Mouse (Mus musculus): Measurements from ENCODE around the gene Aph1c. TPM values are rescaled to one million over a fixed set of nuclear protein-coding genes. Genes with fewer than 3 reads are reported as not detected.

Aph1c gene
- polyA plus RNA-seq, 1 experiment from 2014 or later: 3.0 TPM

- DNase-seq (ENCODE audit: low spot score) (no peak), ATAC-seq (ENCODE audit: low FRiP score, low TSS enrichment) (no peak)
- H3K4me3 ChIP-seq (ENCODE audit: low read depth, low read length): no peak overlapping the region
- TF ChIP-seq CTCF (IDR thresholded peaks at IDR 0.05; ENCODE audit: low read depth) (no peak), EP300 (optimal IDR thresholded peaks at IDR 0.05) (no peak)
- 62% methylated on average over 6 of the region's 6 CpGs for WGBS
- no peaks in the 10 kb centered on the region for H3K27me3 ChIP-seq (ENCODE audit: control insufficient read depth, insufficient read depth, low read length)
- no peak overlapping the region for H3K9ac ChIP-seq (ENCODE audit: low read length)
- H3K4me2 ChIP-seq (replicated peaks; ENCODE audit: low read depth): no peak overlapping the region
- no peak overlapping the region for H3K27ac ChIP-seq (replicated peaks)
- H3K4me1 ChIP-seq (replicated peaks; ENCODE audit: control insufficient read depth, insufficient read depth): no peaks in the 10 kb centered on the region
- no peaks in the 10 kb centered on the region for H3K9me3 ChIP-seq (ENCODE audit: control insufficient read depth, low read length)
- H3K36me3 ChIP-seq (ENCODE audit: control insufficient read depth, insufficient read depth, low read length): 0 out of 2 replicates have a peak, but pooled peaks cover under 1% of the 10 kb centered on the region
Observed at GRCm38 (mm10) chr9:66852592-66852991, 18.1 kb upstream of the Aph1c start.

- WGBS: 35% methylated on average over 5 of the region's 5 CpGs
- Histone ChIP-seq H3K4me1 (replicated peaks; ENCODE audit: control insufficient read depth, insufficient read depth) (no peaks in the 10 kb centered on the region), H3K4me3 (ENCODE audit: low read depth, low read length) (no peak overlapping the region), H3K36me3 (ENCODE audit: control insufficient read depth, insufficient read depth, low read length) (peaks cover 6% of the 10 kb centered on the region; the same call in 1 of the 2 replicates), H3K27me3 (ENCODE audit: control insufficient read depth, insufficient read depth, low read length) (no peaks in the 10 kb centered on the region), H3K4me2 (replicated peaks; ENCODE audit: low read depth) (no peak overlapping the region), H3K27ac (replicated peaks) (0 out of 2 replicates have a peak overlapping the region, but pooled peaks have one; percentile 8), H3K9ac (ENCODE audit: low read length) (no peak overlapping the region), H3K9me3 (ENCODE audit: control insufficient read depth, low read length) (no peaks in the 10 kb centered on the region)
- TF ChIP-seq CTCF (IDR thresholded peaks at IDR 0.05; ENCODE audit: low read depth): no peak
- TF ChIP-seq EP300 (optimal IDR thresholded peaks at IDR 0.05): no peak
- ATAC-seq (ENCODE audit: low FRiP score, low TSS enrichment) (no peak), DNase-seq (ENCODE audit: low spot score) (no peak)
Observed at GRCm38 (mm10) chr9:66850966-66851365, 16.4 kb upstream of the Aph1c start.

GRCm38 (mm10) chr9:66846822-66847221 lies 12.3 kb upstream of the Aph1c start:
- Histone ChIP-seq H3K27ac (replicated peaks) (no peak overlapping the region), H3K9me3 (ENCODE audit: control insufficient read depth, low read length) (no peaks in the 10 kb centered on the region), H3K4me3 (ENCODE audit: low read depth, low read length) (no peak overlapping the region), H3K36me3 (ENCODE audit: control insufficient read depth, insufficient read depth, low read length) (peaks cover 6% of the 10 kb centered on the region; the same call in 1 of the 2 replicates), H3K4me1 (replicated peaks; ENCODE audit: control insufficient read depth, insufficient read depth) (no peaks in the 10 kb centered on the region), H3K27me3 (ENCODE audit: control insufficient read depth, insufficient read depth, low read length) (no peaks in the 10 kb centered on the region), H3K4me2 (replicated peaks; ENCODE audit: low read depth) (no peak overlapping the region), H3K9ac (ENCODE audit: low read length) (no peak overlapping the region)
- no peak for TF ChIP-seq EP300 (optimal IDR thresholded peaks at IDR 0.05)
- TF ChIP-seq CTCF (IDR thresholded peaks at IDR 0.05; ENCODE audit: low read depth): no peak
- ATAC-seq (ENCODE audit: low FRiP score, low TSS enrichment) (no peak), DNase-seq (ENCODE audit: low spot score) (no peak)
- WGBS: 83% methylated on average over 5 of the region's 5 CpGs

- H3K9ac ChIP-seq (ENCODE audit: low read length): peak overlapping the region; percentile 51
- under 1% methylated on average over 24 of the region's 24 CpGs for WGBS
- H3K36me3 ChIP-seq (ENCODE audit: control insufficient read depth, insufficient read depth, low read length): no peaks in the 10 kb centered on the region
- H3K9me3 ChIP-seq (ENCODE audit: control insufficient read depth, low read length): no peaks in the 10 kb centered on the region
- no peaks in the 10 kb centered on the region for H3K4me1 ChIP-seq (replicated peaks; ENCODE audit: control insufficient read depth, insufficient read depth)
- peak overlapping the region; percentile 92 for H3K4me2 ChIP-seq (replicated peaks; ENCODE audit: low read depth)
- H3K27me3 ChIP-seq (ENCODE audit: control insufficient read depth, insufficient read depth, low read length): no peaks in the 10 kb centered on the region
- 0 out of 2 replicates have a peak overlapping the region, but pooled peaks have one; percentile 13 for H3K27ac ChIP-seq (replicated peaks)
- H3K4me3 ChIP-seq (ENCODE audit: low read depth, low read length): peak overlapping the region; percentile 60
- ATAC-seq (ENCODE audit: low FRiP score, low TSS enrichment): peak; percentile 63
- no peak for DNase-seq (ENCODE audit: low spot score)
- TF ChIP-seq CTCF (IDR thresholded peaks at IDR 0.05; ENCODE audit: low read depth): peak; percentile 44; the same call in 1 of the 2 replicates
- TF ChIP-seq EP300 (optimal IDR thresholded peaks at IDR 0.05): no peak
Observed at GRCm38 (mm10) chr9:66835097-66835480, 563 bp upstream of the Aph1c start.

GRCm38 (mm10) chr9:66833851-66834250 lies 675 bp downstream of the Aph1c start:
- no peaks in the 10 kb centered on the region for H3K36me3 ChIP-seq (ENCODE audit: control insufficient read depth, insufficient read depth, low read length)
- no peaks in the 10 kb centered on the region for H3K9me3 ChIP-seq (ENCODE audit: control insufficient read depth, low read length)
- DNase-seq (ENCODE audit: low spot score): no peak
- peak overlapping the region; percentile 60 for H3K4me3 ChIP-seq (ENCODE audit: low read depth, low read length)
- peak overlapping the region; percentile 92 for H3K4me2 ChIP-seq (replicated peaks; ENCODE audit: low read depth)
- no peak overlapping the region for H3K9ac ChIP-seq (ENCODE audit: low read length)
- H3K27me3 ChIP-seq (ENCODE audit: control insufficient read depth, insufficient read depth, low read length): no peaks in the 10 kb centered on the region
- ATAC-seq (ENCODE audit: low FRiP score, low TSS enrichment): no peak
- TF ChIP-seq EP300 (optimal IDR thresholded peaks at IDR 0.05): no peak
- no peak for TF ChIP-seq CTCF (IDR thresholded peaks at IDR 0.05; ENCODE audit: low read depth)
- H3K4me1 ChIP-seq (replicated peaks; ENCODE audit: control insufficient read depth, insufficient read depth): no peaks in the 10 kb centered on the region
- 27% methylated on average over 7 of the region's 7 CpGs for WGBS
- H3K27ac ChIP-seq (replicated peaks): no peak overlapping the region; the same call in 1 of the 2 replicates

- Histone ChIP-seq H3K27ac (replicated peaks) (no peak overlapping the region), H3K27me3 (ENCODE audit: control insufficient read depth, insufficient read depth, low read length) (no peaks in the 10 kb centered on the region), H3K9ac (ENCODE audit: low read length) (no peak overlapping the region), H3K9me3 (ENCODE audit: control insufficient read depth, low read length) (no peaks in the 10 kb centered on the region), H3K4me1 (replicated peaks; ENCODE audit: control insufficient read depth, insufficient read depth) (no peaks in the 10 kb centered on the region), H3K36me3 (ENCODE audit: control insufficient read depth, insufficient read depth, low read length) (no peaks in the 10 kb centered on the region), H3K4me3 (ENCODE audit: low read depth, low read length) (no peak overlapping the region), H3K4me2 (replicated peaks; ENCODE audit: low read depth) (no peak overlapping the region)
- ATAC-seq (ENCODE audit: low FRiP score, low TSS enrichment) (no peak), DNase-seq (ENCODE audit: low spot score) (no peak)
- WGBS: 67% methylated on average over 4 of the region's 4 CpGs
- TF ChIP-seq EP300 (optimal IDR thresholded peaks at IDR 0.05): no peak
Observed at GRCm38 (mm10) chr9:66832366-66832908, 2.1 kb downstream of the Aph1c start.

Data from stomach, postnatal 0 days (tissue).